In genomic region chr14:76503231-76503851, GRCm38 (mm10) we compare ENCODE assay signal across 9 mouse cellular contexts. TPM values are rescaled to one million over a fixed set of nuclear protein-coding genes. Genes with fewer than 3 reads are reported as not detected.
DNase-seq lines count a peak whose midpoint lies in the region; ATAC-seq and TF ChIP-seq lines count a peak whose summit lies in the region.
"Had no signal": no experiment of that assay in that cellular context is flagged by ENCODE, and none has a peak within 500 bp of the region (broad histone marks: within the 10 kb centered on the region; RNA-seq: fewer than 3 reads in every experiment).

No protein-coding gene starts in this region.

- peak overlapping the region; percentile 83 for H3K4me3 ChIP-seq in gastrocnemius, adult 2 months
- peak overlapping the region; percentile 76 for H3K4me3 ChIP-seq in midbrain, embryonic 12.5 days

- intact Hi-C loops in gastrocnemius, adult 2 months (cut with DNase I): loop anchor here (2.0 to 5.0 kb wide), 2 partner anchors 259 to 505 kb away; no protein-coding TSS in a partner anchor
- intact Hi-C loops in gastrocnemius, postnatal 36 days (cut with DNase I): loop anchor here (1.0 to 10.0 kb wide), 3 partner anchors 241 to 505 kb away; no protein-coding TSS in a partner anchor

- peak overlapping the region; percentile 96 for H3K9ac ChIP-seq in midbrain, embryonic 12.5 days (replicated peaks)

- H3K27me3 ChIP-seq in midbrain, embryonic 12.5 days: no peaks in the 10 kb centered on the region

- H3K27ac ChIP-seq in gastrocnemius, adult 2 months: peak overlapping the region; percentile 96
- peak overlapping the region; percentile 100 for H3K27ac ChIP-seq in midbrain, embryonic 12.5 days (replicated peaks)

- ATAC-seq in erythroblast, adult 5-6 weeks (replicated peaks; ENCODE audit: low FRiP score, poor library complexity, severe bottlenecking): peak; percentile 54
- no peak for ATAC-seq in midbrain, embryonic 12.5 days (ENCODE audit: low FRiP score, low read depth)
- no peak for ATAC-seq in activated CD4-positive, CD25-positive, alpha-beta regulatory T cell, adult 4 months

- H3K4me2 ChIP-seq in midbrain, embryonic 12.5 days (replicated peaks): peak overlapping the region; percentile 88

- H3K36me3 ChIP-seq in midbrain, embryonic 12.5 days: peaks cover 19% of the 10 kb centered on the region
- H3K36me3 ChIP-seq: G1E had no signal

- no peaks in the 10 kb centered on the region for H3K9me3 ChIP-seq in midbrain, embryonic 12.5 days

- no peak for DNase-seq in gastrocnemius, adult 2 months
- DNase-seq in gastrocnemius, postnatal 36 days: no peak
- peak; percentile 81 for DNase-seq in NIH3T3 (ENCODE audit: low read depth)
- DNase-seq in hindlimb bud, embryonic 11.5 days (ENCODE audit: extremely low spot score, low read depth, low spot score): peak; percentile 78
- DNase-seq in spleen, adult 18-20 months: no peak

- peak; percentile 72 for TF ChIP-seq CTCF in gastrocnemius, adult 2 months (IDR thresholded peaks at IDR 0.05)

- H3K4me1 ChIP-seq in midbrain, embryonic 12.5 days: peaks cover 29% of the 10 kb centered on the region

- WGBS in midbrain, embryonic 12.5 days: 5% methylated on average over 13 of the region's 13 CpGs

RNA-seq across cellular contexts. Expression of gene Serp2, which starts 53.3 kb away (rescaled TPM):
- under 1 TPM in 1 of 2 experiments, not detected in 1; 0.64 TPM for total RNA-seq in gastrocnemius, adult 2 months (2021)
- under 1 TPM; 0.36 to 0.37 TPM for total RNA-seq in gastrocnemius, postnatal 36 days (2021)
- total RNA-seq in erythroblast, adult 5-6 weeks (2015; ENCODE audit: low replicate concordance): not detected in 2 replicates
- not detected in 2 replicates for total RNA-seq in erythroblast, adult 5-6 weeks (2017; ENCODE audit: low replicate concordance)
- polyA plus RNA-seq in midbrain, embryonic 12.5 days (2016; fragmentation: Nextera tagmentation; extraction: Ambion mirVana): 52.7 and 56.6 TPM in 2 replicates
- polyA plus RNA-seq in activated CD4-positive, CD25-positive, alpha-beta regulatory T cell, adult 4 months (2017; shearing (Covaris generic)): 1 to 10 TPM; 3.8 to 5.4 TPM
- total RNA-seq: G1E had no signal
- polyA plus RNA-seq: G1E had no signal

Comparison
In these comparisons a context has a peak if more than half of its experiments do, and no peak if none do; other contexts are left out.
1. DNase-seq: peak in NIH3T3 (single experiment) and hindlimb bud, embryonic 11.5 days (single experiment); none in gastrocnemius, adult 2 months (single experiment), gastrocnemius, postnatal 36 days (0 of 2) and spleen, adult 18-20 months (0 of 2).